ENCODE assay signal across 8 mouse cellular contexts in genomic region chr4:139232479-139233145, GRCm38 (mm10). TPM values are rescaled to one million over a fixed set of nuclear protein-coding genes. Genes with fewer than 3 reads are reported as not detected.
A peak's percentile ranks its signal among the peaks of the same experiment; 100 is the strongest.
DNase-seq lines count a peak whose midpoint lies in the region; ATAC-seq and TF ChIP-seq lines count a peak whose summit lies in the region.

No protein-coding gene starts in this region.

- no peak for ATAC-seq in forebrain, embryonic 14.5 days
- no peak for ATAC-seq in forebrain, embryonic 12.5 days (ENCODE audit: low FRiP score)
- ATAC-seq in heart, embryonic 13.5 days (ENCODE audit: extremely low read depth, insufficient number of reproducible peaks, low FRiP score, low TSS enrichment) = no peak
- ATAC-seq in lung, embryonic 16.5 days (ENCODE audit: low read depth) = peak; percentile 37; the same call in 1 of the 2 replicates

- H3K4me3 ChIP-seq in forebrain, embryonic 14.5 days (ENCODE audit: low read depth, low read length) = no peak overlapping the region
- H3K4me3 ChIP-seq in forebrain, embryonic 12.5 days (replicated peaks) = no peak overlapping the region
- no peak overlapping the region for H3K4me3 ChIP-seq in cortical plate, adult 2 months (ENCODE audit: insufficient read depth, low read length)
- H3K4me3 ChIP-seq in heart, embryonic 13.5 days = no peak overlapping the region
- no peak overlapping the region for H3K4me3 ChIP-seq in lung, embryonic 16.5 days (ENCODE audit: low read length)

- no peak overlapping the region for H3K9ac ChIP-seq in forebrain, embryonic 14.5 days (ENCODE audit: low read length)
- no peak overlapping the region for H3K9ac ChIP-seq in forebrain, embryonic 12.5 days
- H3K9ac ChIP-seq in heart, embryonic 13.5 days = peak overlapping the region; percentile 44
- no peak overlapping the region for H3K9ac ChIP-seq in lung, embryonic 16.5 days (ENCODE audit: low read length)

- WGBS in forebrain, embryonic 14.5 days = 52% methylated on average over 6 of the region's 6 CpGs
- WGBS in forebrain, embryonic 12.5 days = 51% methylated on average over 6 of the region's 6 CpGs
- 45% methylated on average over 6 of the region's 6 CpGs for WGBS in heart, embryonic 13.5 days
- WGBS in lung, embryonic 16.5 days = 42% methylated on average over 6 of the region's 6 CpGs

- no peak overlapping the region for H3K27ac ChIP-seq in forebrain, embryonic 14.5 days (ENCODE audit: low read depth, low read length)
- no peak overlapping the region for H3K27ac ChIP-seq in forebrain, embryonic 12.5 days
- H3K27ac ChIP-seq in cortical plate, adult 2 months (ENCODE audit: insufficient read depth, low read length) = peak overlapping the region; percentile 87; the same call in 1 of the 2 replicates
- H3K27ac ChIP-seq in heart, embryonic 13.5 days (replicated peaks) = peak overlapping the region; percentile 51
- H3K27ac ChIP-seq in lung, embryonic 16.5 days (ENCODE audit: low read length) = peak overlapping the region; percentile 71

- peaks cover 3% of the 10 kb centered on the region; the same call in 1 of the 2 replicates for H3K4me1 ChIP-seq in forebrain, embryonic 14.5 days (ENCODE audit: control insufficient read depth, insufficient read depth, low read length)
- peaks cover 26% of the 10 kb centered on the region for H3K4me1 ChIP-seq in forebrain, embryonic 12.5 days
- H3K4me1 ChIP-seq in cortical plate, adult 2 months (ENCODE audit: control insufficient read depth, insufficient read depth, low read length) = peaks cover 6% of the 10 kb centered on the region
- H3K4me1 ChIP-seq in heart, embryonic 13.5 days = peaks cover 89% of the 10 kb centered on the region
- H3K4me1 ChIP-seq in lung, embryonic 16.5 days (replicated peaks; ENCODE audit: control insufficient read depth, insufficient read depth, low read length) = peaks cover 31% of the 10 kb centered on the region

- H3K27me3 ChIP-seq in forebrain, embryonic 14.5 days (replicated peaks; ENCODE audit: control insufficient read depth, insufficient read depth, low read length) = no peaks in the 10 kb centered on the region
- no peaks in the 10 kb centered on the region for H3K27me3 ChIP-seq in forebrain, embryonic 12.5 days
- H3K27me3 ChIP-seq in heart, embryonic 13.5 days (replicated peaks) = no peaks in the 10 kb centered on the region
- no peaks in the 10 kb centered on the region for H3K27me3 ChIP-seq in lung, embryonic 16.5 days (ENCODE audit: control insufficient read depth, insufficient read depth, low read depth, low read length)

- TF ChIP-seq POLR2A in cortical plate, adult 2 months (IDR thresholded peaks at IDR 0.05; ENCODE audit: extremely low read depth, insufficient read depth, low read length) = no peak

- no peaks in the 10 kb centered on the region for H3K9me3 ChIP-seq in forebrain, embryonic 14.5 days (replicated peaks; ENCODE audit: control insufficient read depth, low read length)
- no peaks in the 10 kb centered on the region for H3K9me3 ChIP-seq in forebrain, embryonic 12.5 days
- no peaks in the 10 kb centered on the region for H3K9me3 ChIP-seq in heart, embryonic 13.5 days
- no peaks in the 10 kb centered on the region for H3K9me3 ChIP-seq in lung, embryonic 16.5 days (ENCODE audit: control insufficient read depth, low read length)

- no peaks in the 10 kb centered on the region for H3K36me3 ChIP-seq in forebrain, embryonic 14.5 days (ENCODE audit: control insufficient read depth, insufficient read depth, low read length)
- no peaks in the 10 kb centered on the region; the same call in 1 of the 2 replicates for H3K36me3 ChIP-seq in forebrain, embryonic 12.5 days (replicated peaks)
- peaks cover 4% of the 10 kb centered on the region; the same call in 1 of the 2 replicates for H3K36me3 ChIP-seq in heart, embryonic 13.5 days
- no peaks in the 10 kb centered on the region for H3K36me3 ChIP-seq in lung, embryonic 16.5 days (ENCODE audit: control insufficient read depth, insufficient read depth, low read length)

- H3K4me2 ChIP-seq in forebrain, embryonic 14.5 days (ENCODE audit: low read length) = no peak overlapping the region
- H3K4me2 ChIP-seq in forebrain, embryonic 12.5 days = no peak overlapping the region
- H3K4me2 ChIP-seq in heart, embryonic 13.5 days = no peak overlapping the region
- H3K4me2 ChIP-seq in lung, embryonic 16.5 days (ENCODE audit: low read depth, low read length) = no peak overlapping the region

- TF ChIP-seq CTCF in cortical plate, adult 2 months (IDR thresholded peaks at IDR 0.05; ENCODE audit: extremely low read depth, insufficient read depth, low read length) = peak; percentile 53

- peak; percentile 53 for DNase-seq in forebrain, embryonic 14.5 days (ENCODE audit: low spot score)
- peak; percentile 93 for DNase-seq in ZHBTc4 (ENCODE audit: low read depth, low spot score)
- peak; percentile 78 for DNase-seq in kidney, postnatal 10 days
- DNase-seq in right cerebral cortex, postnatal 25 days = peak; percentile 58

RNA-seq across cellular contexts. Expression of gene Capzb, which starts 39.9 kb away (rescaled TPM):
- 272 and 278 TPM in 2 replicates for polyA plus RNA-seq in forebrain, embryonic 14.5 days (2014; fragmentation: Nextera tagmentation; extraction: Ambion mirVana)
- 307 and 312 TPM in 2 replicates for polyA plus RNA-seq in forebrain, embryonic 12.5 days (2016; fragmentation: Nextera tagmentation; extraction: Ambion mirVana)
- 229 and 234 TPM in 2 replicates for polyA plus RNA-seq in cortical plate, adult 2 months (2012; rRNA removed)
- 376 and 386 TPM in 2 replicates for polyA plus RNA-seq in heart, embryonic 13.5 days (2015; fragmentation: Nextera tagmentation; extraction: Ambion mirVana)
- 454 and 473 TPM in 2 replicates for polyA plus RNA-seq in lung, embryonic 16.5 days (2015; fragmentation: Nextera tagmentation; extraction: Ambion mirVana)

Comparison
In these comparisons a context has a peak if more than half of its experiments do, and no peak if none do; other contexts are left out.
1. H3K27ac ChIP-seq: peak in cortical plate, adult 2 months (single experiment), heart, embryonic 13.5 days (single experiment) and lung, embryonic 16.5 days (single experiment); none in forebrain, embryonic 14.5 days (single experiment) and forebrain, embryonic 12.5 days (single experiment).
2. Peak in every context shown above with its lines, with median percentiles within 50 percentile points of each other: DNase-seq.